Mouse (Mus musculus) brown adipose tissue, adult 24 weeks (tissue): Measurements from ENCODE around the gene Fbxl20. TPM values are rescaled to one million over a fixed set of nuclear protein-coding genes. Genes with fewer than 3 reads are reported as not detected.
A peak's percentile ranks its signal among the peaks of the same experiment; 100 is the strongest.

ENCODE experiments used
- H3K27ac ChIP-seq: fragments of 200-500 bp; replicated peaks from 2 replicates; pipeline ENCODE4 v1.5.1; 2012; ENCODE audit warnings: low read depth, mild to moderate bottlenecking, low read length
- H3K4me1 ChIP-seq: fragments of 200-500 bp; 2 replicates; pipeline ENCODE4 v1.6.1; 2012; ENCODE audit warnings: low read length, mixed read lengths; ENCODE audit not compliant: control insufficient read depth, insufficient read depth, insufficient read length
- H3K4me3 ChIP-seq: fragments of 200-500 bp; 2 replicates; pipeline ENCODE4 v1.5.1; 2012; ENCODE audit warnings: low read depth, mild to moderate bottlenecking, low read length, moderate library complexity; ENCODE audit not compliant: insufficient read depth
- polyA plus RNA-seq: library from polyadenylated mRNA; stranded (reverse); fragments of >200 nt; gene quantifications from 2 replicates; pipeline ENCODE4 v1.2.4, GENCODE M21; 2012; ENCODE audit not compliant: missing spikeins, insufficient read depth, insufficient read length

The Fbxl20 gene
- polyA plus RNA-seq, 1 experiment: 14.1 TPM

GRCm38 (mm10) chr11:98047745-98048144 lies 102.5 kb downstream of the Fbxl20 start:
- H3K4me3 ChIP-seq: no peak overlapping the region
- H3K4me1 ChIP-seq: no peaks in the 10 kb centered on the region
- no peak overlapping the region for H3K27ac ChIP-seq

GRCm38 (mm10) chr11:98046466-98046865 lies 103.7 kb downstream of the Fbxl20 start:
- Histone ChIP-seq H3K4me1 (no peaks in the 10 kb centered on the region), H3K4me3 (no peak overlapping the region), H3K27ac (no peak overlapping the region)

- Histone ChIP-seq H3K4me3 (no peak overlapping the region), H3K4me1 (no peaks in the 10 kb centered on the region)
These were observed 104.6 kb downstream of the Fbxl20 start for GRCm38 (mm10) chr11:98045596-98045995.

GRCm38 (mm10) chr11:98044074-98044473 lies 106.1 kb downstream of the Fbxl20 start:
- Histone ChIP-seq H3K4me3 (no peak overlapping the region), H3K4me1 (no peaks in the 10 kb centered on the region), H3K27ac (no peak overlapping the region)

More at GRCm38 (mm10) chr11:98045596-98045995, 104.6 kb downstream of the Fbxl20 start:
- no peak overlapping the region for H3K27ac ChIP-seq

GRCm38 (mm10) chr11:98042741-98043140 lies 107.5 kb downstream of the Fbxl20 start:
- H3K4me3 ChIP-seq: no peak overlapping the region
- no peaks in the 10 kb centered on the region for H3K4me1 ChIP-seq
- H3K27ac ChIP-seq: no peak overlapping the region

- Histone ChIP-seq H3K4me1 (peaks cover 2% of the 10 kb centered on the region; the same call in 1 of the 2 replicates), H3K4me3 (no peak overlapping the region), H3K27ac (no peak overlapping the region)
These were observed 109.2 kb downstream of the Fbxl20 start for GRCm38 (mm10) chr11:98040975-98041374.

- peaks cover 2% of the 10 kb centered on the region; the same call in 1 of the 2 replicates for H3K4me1 ChIP-seq
- no peak overlapping the region for H3K4me3 ChIP-seq
- H3K27ac ChIP-seq: no peak overlapping the region
These were observed 112.3 kb downstream of the Fbxl20 start for GRCm38 (mm10) chr11:98037871-98038270.

- Histone ChIP-seq H3K4me1 (peaks cover 6% of the 10 kb centered on the region), H3K4me3 (peak overlapping the region; percentile 13; the same call in 1 of the 2 replicates), H3K27ac (no peak overlapping the region)
These were observed 114.2 kb downstream of the Fbxl20 start for GRCm38 (mm10) chr11:98035977-98036377.

- Histone ChIP-seq H3K4me1 (peaks cover 6% of the 10 kb centered on the region), H3K4me3 (no peak overlapping the region), H3K27ac (no peak overlapping the region)
These were observed 115.4 kb downstream of the Fbxl20 start for GRCm38 (mm10) chr11:98034840-98035239.

GRCm38 (mm10) chr11:98034061-98034460 lies 116.1 kb downstream of the Fbxl20 start:
- peaks cover 6% of the 10 kb centered on the region for H3K4me1 ChIP-seq
- H3K4me3 ChIP-seq: no peak overlapping the region
- H3K27ac ChIP-seq: no peak overlapping the region

Other genes with a start within 250 kb of the Fbxl20 start
- gene Plxdc1, start 164.0 kb downstream of the Fbxl20 start, polyA plus RNA-seq: 0.38 and 0.55 TPM in 2 replicates
- 0.87 TPM in 1 of 2 replicates, not detected in the other for gene Arl5c, start 154.2 kb downstream of the Fbxl20 start, polyA plus RNA-seq
- 2.6 and 3.4 TPM in 2 replicates for gene Cacnb1, start 127.4 kb downstream of the Fbxl20 start, polyA plus RNA-seq
- gene Rpl19, start 123.7 kb downstream of the Fbxl20 start, polyA plus RNA-seq: 937 and 961 TPM in 2 replicates
- gene Stac2, start 96.9 kb downstream of the Fbxl20 start, polyA plus RNA-seq: 0.44 TPM in 1 of 2 replicates, not detected in the other
- gene Med1, start 42.9 kb upstream of the Fbxl20 start, polyA plus RNA-seq: 17.7 and 24.4 TPM in 2 replicates
- 14.2 and 15.0 TPM in 2 replicates for gene Cdk12, start 52.7 kb upstream of the Fbxl20 start, polyA plus RNA-seq
- not detected in 2 replicates for gene Neurod2, start 179.2 kb upstream of the Fbxl20 start, polyA plus RNA-seq
- not detected in 2 replicates for gene Ppp1r1b, start 198.0 kb upstream of the Fbxl20 start, polyA plus RNA-seq
- 5.3 and 8.1 TPM in 2 replicates for gene Stard3, start 208.0 kb upstream of the Fbxl20 start, polyA plus RNA-seq
- 41.6 and 83.6 TPM in 2 replicates for gene Tcap, start 233.4 kb upstream of the Fbxl20 start, polyA plus RNA-seq
- gene Pnmt, start 236.0 kb upstream of the Fbxl20 start, polyA plus RNA-seq: not detected in 2 replicates